Mouse (Mus musculus) layer of hippocampus, postnatal 14 days (tissue): ENCODE measurements around the gene Lrrn2. TPM values are rescaled to one million over a fixed set of nuclear protein-coding genes. Genes with fewer than 3 reads are reported as not detected.
"Not testable (repeated sequence)": the region's sequence is repeated elsewhere in the genome, so short reads cannot be mapped to it uniquely, and the experiment has no call there.

Experiments
- DNase-seq, 2 experiments: peaks; one replicate each; pipeline ENCODE4 v3.0.0; 2021 to 2022; ENCODE audit warnings: low spot score in 2 of 2, mixed read lengths in 1 of 2
- total RNA-seq, 2 experiments: library from RNA; stranded (reverse); gene quantifications; 2 replicates each; pipeline ENCODE4 v1.2.3; 2021

Gene Lrrn2
- total RNA-seq, 2 experiments from 2014 or later: 193 to 194 TPM

DNA sequence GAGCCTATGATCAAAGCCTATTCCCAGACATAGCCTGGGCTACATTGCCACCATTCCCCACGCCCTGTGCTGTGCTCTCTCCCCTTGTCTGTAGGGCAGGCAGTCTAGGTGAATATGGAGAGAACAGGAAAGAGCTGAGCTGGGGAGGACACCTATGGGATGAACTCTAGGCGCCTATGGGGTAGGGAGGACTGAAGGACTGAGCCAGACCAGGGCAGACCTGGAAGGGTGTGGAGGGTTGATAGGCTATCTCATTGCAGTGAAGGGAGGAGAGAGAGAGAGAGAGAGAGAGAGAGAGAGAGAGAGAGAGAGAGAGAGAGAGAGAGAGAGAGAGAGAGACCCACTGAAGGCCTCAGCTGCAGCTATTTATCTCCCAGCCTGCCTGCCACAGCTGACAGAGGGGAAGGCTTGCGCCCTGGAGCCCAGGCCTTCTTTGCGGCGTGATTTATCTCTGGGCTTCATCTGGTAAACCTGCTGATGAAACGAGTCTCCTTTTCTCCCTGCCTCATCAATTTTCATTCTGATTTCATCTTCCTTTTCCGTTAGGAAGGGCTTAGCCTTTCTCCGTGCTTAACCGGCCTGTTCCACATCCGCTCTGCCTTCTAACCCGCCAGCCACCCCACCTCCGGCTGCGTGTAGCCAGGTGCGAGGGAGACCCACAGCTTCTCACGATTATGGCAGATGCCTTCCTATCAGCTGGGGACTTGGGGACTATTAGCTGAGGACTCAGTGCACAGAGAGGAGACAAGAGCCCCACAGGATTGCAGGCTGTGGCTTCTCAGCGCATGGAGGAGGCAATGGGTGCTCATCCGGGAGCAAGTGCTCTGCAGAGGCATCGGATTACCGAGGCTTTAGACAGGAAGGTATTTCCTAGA, 48.2 kb downstream of the Lrrn2 start:
- DNase-seq: no peak

- no peak for DNase-seq
Measured at GRCm38 (mm10) chr1:132928907-132929250, 48.8 kb downstream of the Lrrn2 start.

- DNase-seq: no peak
Measured at GRCm38 (mm10) chr1:132930291-132930690, 50.2 kb downstream of the Lrrn2 start.

DNA sequence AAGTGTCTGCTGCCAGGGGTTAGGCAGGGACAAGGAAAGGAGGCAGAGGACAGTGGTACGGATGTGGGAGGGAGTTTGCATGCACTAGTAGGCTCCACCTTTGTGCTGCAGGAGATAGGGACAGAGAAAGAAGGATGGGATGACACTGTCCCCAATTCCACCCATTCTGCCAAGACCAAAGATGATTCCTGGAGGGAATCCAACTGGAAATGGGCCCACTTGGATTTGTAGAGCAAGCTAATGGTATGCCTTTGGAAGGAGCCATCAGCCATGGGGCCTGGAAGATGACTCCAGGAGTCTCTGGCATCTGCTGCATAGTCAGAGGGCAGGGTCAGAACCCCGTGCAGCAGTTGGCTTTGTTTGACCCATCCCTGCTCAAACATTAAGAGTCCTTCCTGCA, 52.3 kb downstream of the Lrrn2 start:
- no peak for DNase-seq

GRCm38 (mm10) chr1:132934856-132935255, 54.8 kb downstream of the Lrrn2 start:
- peak in 1 of 2 experiments; percentile 41 for DNase-seq

- no peak for DNase-seq
Measured at GRCm38 (mm10) chr1:132937296-132938030, 57.4 kb downstream of the Lrrn2 start.

GRCm38 (mm10) chr1:132938975-132939374, 58.9 kb downstream of the Lrrn2 start:
- DNase-seq: peak; percentile 63 to 76

- DNase-seq: no peak
Measured at GRCm38 (mm10) chr1:132945826-132946225, 65.8 kb downstream of the Lrrn2 start.

DNA sequence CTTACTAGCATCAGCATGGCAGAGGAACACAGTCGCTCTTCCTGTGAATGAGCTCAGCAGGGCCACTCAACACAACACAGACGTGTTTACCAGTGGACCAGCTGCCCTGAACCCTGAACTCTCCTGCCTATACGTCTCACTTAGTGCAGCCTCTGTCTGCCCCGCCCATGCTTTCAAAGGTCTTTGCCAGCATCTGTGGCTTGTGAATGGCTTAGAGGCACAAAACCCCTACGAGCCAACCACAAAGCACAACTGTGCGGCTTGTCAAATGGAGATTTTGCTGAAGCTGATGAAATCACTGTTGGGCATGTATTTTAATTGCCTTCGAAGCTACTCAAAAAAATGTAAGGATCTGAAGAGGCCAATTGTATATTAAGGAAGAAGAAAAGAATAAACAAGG, 67.7 kb downstream of the Lrrn2 start:
- no peak for DNase-seq

GRCm38 (mm10) chr1:132956809-132957208, 76.7 kb downstream of the Lrrn2 start:
- no peak for DNase-seq

GRCm38 (mm10) chr1:132961751-132962150, 81.7 kb downstream of the Lrrn2 start:
- DNase-seq: no peak

DNA sequence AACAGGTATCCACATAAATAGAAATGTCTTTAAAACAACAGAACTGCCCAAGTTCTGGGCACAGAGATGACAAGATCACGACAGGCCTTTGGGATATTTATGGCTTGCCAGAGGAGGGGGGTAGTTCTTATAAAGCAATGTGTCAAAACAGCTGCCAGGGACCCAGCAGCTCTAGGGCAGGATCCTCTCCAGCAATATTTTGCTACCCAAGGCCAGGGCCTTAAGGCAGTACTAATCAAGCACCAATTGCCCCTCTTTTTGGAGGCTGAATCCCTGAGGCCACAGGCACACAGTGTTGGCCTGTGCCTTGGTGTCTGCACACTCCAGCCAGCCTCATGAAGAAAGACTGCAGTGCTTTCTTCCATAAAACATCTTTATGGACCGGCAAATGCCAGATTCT, 84.0 kb downstream of the Lrrn2 start:
- DNase-seq: no peak

GRCm38 (mm10) chr1:132964691-132965090, 84.6 kb downstream of the Lrrn2 start:
- no peak for DNase-seq

- DNase-seq: peak in 1 of 2 experiments; percentile 47
Measured at GRCm38 (mm10) chr1:132968659-132969058, 88.6 kb downstream of the Lrrn2 start.

DNA sequence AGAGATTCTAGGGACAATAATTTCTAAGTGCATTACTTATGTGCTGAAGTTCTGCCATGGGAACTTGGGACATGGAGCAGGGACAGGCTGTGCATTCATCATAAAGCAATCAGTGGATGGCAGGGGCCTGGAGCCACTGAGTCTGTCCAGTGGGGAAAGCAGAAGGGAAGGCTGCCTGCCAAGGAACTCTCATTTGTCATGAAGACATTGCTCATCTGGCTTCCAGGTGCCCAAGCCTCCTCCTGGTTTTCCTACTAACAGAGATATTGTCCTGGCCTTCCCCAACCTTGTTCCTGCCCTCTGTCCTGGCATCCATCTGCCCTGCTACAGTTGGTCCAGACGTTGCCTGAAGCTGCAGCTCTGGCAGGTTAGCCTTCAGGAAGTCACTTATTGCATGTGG, 97.3 kb downstream of the Lrrn2 start:
- DNase-seq: no peak

- no peak for DNase-seq
Measured at GRCm38 (mm10) chr1:132981232-132981631, 101.2 kb downstream of the Lrrn2 start.

DNA sequence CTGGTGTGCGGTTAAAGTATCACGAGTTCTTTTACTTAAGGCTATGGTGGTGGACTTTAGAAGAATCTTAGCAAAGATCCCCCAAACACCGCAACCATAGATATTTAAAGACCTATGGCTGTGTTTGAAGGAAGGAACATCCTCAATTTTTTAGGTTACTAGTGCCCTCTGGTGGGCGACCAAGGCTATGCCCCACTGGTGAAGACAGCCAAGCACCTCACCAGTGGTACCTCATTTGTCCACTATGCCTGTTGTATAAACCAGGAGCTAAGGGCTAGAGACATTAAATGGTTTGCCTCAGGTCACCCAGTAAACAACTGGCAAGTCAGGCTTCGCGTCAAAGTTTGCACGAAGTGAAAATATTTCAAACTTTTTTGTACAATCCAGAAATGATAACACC, 102.7 kb downstream of the Lrrn2 start:
- peak; percentile 60 to 73 for DNase-seq

DNA sequence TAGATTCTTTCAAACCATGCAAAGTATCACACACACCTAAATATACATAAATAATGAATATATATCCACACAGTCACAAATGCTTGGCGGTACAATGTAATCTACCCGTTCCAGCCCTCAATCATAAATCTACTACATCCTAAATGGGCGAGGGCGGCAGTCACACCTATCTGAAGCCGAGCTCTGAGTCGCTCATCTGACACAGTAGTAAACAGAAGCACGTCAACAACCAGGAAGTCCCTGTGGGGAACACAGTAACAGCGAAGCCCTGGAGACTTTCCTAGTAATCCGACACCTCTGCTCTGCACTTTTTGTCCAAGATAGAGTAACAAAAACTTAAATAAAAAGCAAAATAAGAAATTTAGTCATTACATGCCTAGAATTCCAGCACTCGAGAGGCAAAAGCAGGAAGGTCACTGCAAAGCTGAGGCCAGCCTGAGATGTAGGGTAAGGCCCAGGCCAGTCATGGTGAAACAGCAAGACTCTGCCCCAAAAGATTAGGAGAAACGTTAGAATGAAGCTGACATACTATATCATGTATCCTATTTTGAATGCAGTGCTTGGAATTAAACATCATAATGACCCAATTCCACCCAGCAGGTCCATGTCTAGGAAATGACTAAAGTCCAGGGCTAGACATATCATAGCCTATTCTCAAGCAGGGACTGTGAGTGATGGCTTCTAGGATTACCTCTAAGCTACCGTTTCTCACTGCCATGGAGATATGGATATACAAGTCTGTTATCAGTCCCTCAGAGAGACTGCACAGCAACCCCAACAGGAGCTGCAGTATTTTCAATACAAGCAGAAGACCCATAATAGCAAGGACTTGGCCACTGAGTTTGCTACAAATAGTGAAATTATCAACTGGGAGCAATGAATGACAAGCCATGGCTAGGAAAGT, 108.7 kb downstream of the Lrrn2 start:
- not testable (repeated sequence) for DNase-seq
